Mouse (Mus musculus) forebrain, embryonic 15.5 days (tissue): ENCODE measurements around the gene Asic5. TPM values are rescaled to one million over a fixed set of nuclear protein-coding genes. Genes with fewer than 3 reads are reported as not detected.

Source experiments
- ATAC-seq: fragments of 200-750 bp; cut with Nextera tagmentation; replicated peaks from 2 replicates; pipeline ENCODE4 v1.8.0; 2017; ENCODE audit warnings: mild to moderate bottlenecking, moderate TSS enrichment, moderate library complexity
- H3K27ac ChIP-seq: fragments of 300-500 bp; sonication (generic); replicated peaks from 2 replicates; pipeline ENCODE4 v1.5.1; 2015; ENCODE audit warnings: mild to moderate bottlenecking, inconsistent platforms
- H3K27me3 ChIP-seq: fragments of 300-500 bp; sonication (generic); 2 replicates; pipeline ENCODE4 v1.6.1; 2015; ENCODE audit warnings: inconsistent platforms
- H3K36me3 ChIP-seq: fragments of 300-500 bp; sonication (generic); 2 replicates; pipeline ENCODE4 v1.6.1; 2015; ENCODE audit warnings: mild to moderate bottlenecking, inconsistent platforms
- H3K4me1 ChIP-seq: fragments of 300-500 bp; sonication (generic); 2 replicates; pipeline ENCODE4 v1.6.1; 2015; ENCODE audit warnings: inconsistent platforms
- H3K4me2 ChIP-seq: fragments of 300-500 bp; sonication (generic); replicated peaks from 2 replicates; pipeline ENCODE4 v1.6.1; 2015; ENCODE audit warnings: mild to moderate bottlenecking, inconsistent platforms
- H3K4me3 ChIP-seq: fragments of 300-500 bp; sonication (generic); 2 replicates; pipeline ENCODE4 v1.5.1; 2015; ENCODE audit warnings: mild to moderate bottlenecking, inconsistent platforms
- H3K9ac ChIP-seq: fragments of 300-500 bp; sonication (generic); replicated peaks from 2 replicates; pipeline ENCODE4 v1.6.1; 2015; ENCODE audit warnings: mild to moderate bottlenecking, inconsistent platforms
- H3K9me3 ChIP-seq: fragments of 300-500 bp; sonication (generic); 2 replicates; pipeline ENCODE4 v1.6.1; 2016; ENCODE audit warnings: inconsistent platforms
- WGBS: fragments of 180-500 bp; shearing (Covaris S2); methylation state at CpG from one replicate; pipeline ENCODE4 v1.1.7; 2015; ENCODE audit warnings: mixed read lengths; 5-methylcytosine and 5-hydroxymethylcytosine counted together
- polyA plus RNA-seq: library from polyadenylated mRNA; unstranded; fragments of >200 nt; fragmentation: Nextera tagmentation; extraction: Ambion mirVana; gene quantifications from 2 replicates; pipeline ENCODE4 v1.2.1, GENCODE M21; 2015

The Asic5 gene
- polyA plus RNA-seq, 1 experiment from 2014 or later = not detected

- no peak for ATAC-seq
- Histone ChIP-seq H3K27me3 (no peaks in the 10 kb centered on the region), H3K9me3 (no peaks in the 10 kb centered on the region), H3K36me3 (no peaks in the 10 kb centered on the region), H3K9ac (no peak within 1 kb of the TSS), H3K4me2 (no peak within 1 kb of the TSS), H3K4me1 (no peaks in the 10 kb centered on the region), H3K4me3 (no peak within 1 kb of the TSS), H3K27ac (no peak within 1 kb of the TSS)
These were observed 6.0 kb upstream of the Asic5 start, which contains the start of gene Tdo2 for GRCm38 (mm10) chr3:81976102-81976501. Gene Tdo2 (minus strand): TSS chr3:81976202.

- Histone ChIP-seq H3K9ac (no peak overlapping the region), H3K4me3 (no peak overlapping the region), H3K4me1 (no peaks in the 10 kb centered on the region), H3K27ac (no peak overlapping the region), H3K27me3 (no peaks in the 10 kb centered on the region), H3K36me3 (no peaks in the 10 kb centered on the region), H3K4me2 (no peak overlapping the region), H3K9me3 (no peaks in the 10 kb centered on the region)
- no peak for ATAC-seq
- WGBS = 91% methylated on average over 5 of the region's 5 CpGs
These were observed 514 bp upstream of the Asic5 start for GRCm38 (mm10) chr3:81981576-81981975.

- no peaks in the 10 kb centered on the region for H3K4me1 ChIP-seq
- no peak for ATAC-seq
- H3K36me3 ChIP-seq = no peaks in the 10 kb centered on the region
- H3K4me2 ChIP-seq = no peak overlapping the region
- H3K9ac ChIP-seq = no peak overlapping the region
- no peaks in the 10 kb centered on the region for H3K27me3 ChIP-seq
- WGBS = 75% methylated on average over 8 of the region's 8 CpGs
- H3K27ac ChIP-seq = no peak overlapping the region
- H3K4me3 ChIP-seq = no peak overlapping the region
- H3K9me3 ChIP-seq = no peaks in the 10 kb centered on the region
These were observed 1.2 kb downstream of the Asic5 start for GRCm38 (mm10) chr3:81983120-81983895.

- no peak overlapping the region for H3K9ac ChIP-seq
- no peaks in the 10 kb centered on the region for H3K9me3 ChIP-seq
- H3K27ac ChIP-seq = no peak overlapping the region
- no peaks in the 10 kb centered on the region for H3K4me1 ChIP-seq
- no peaks in the 10 kb centered on the region for H3K27me3 ChIP-seq
- no peak for ATAC-seq
- no peaks in the 10 kb centered on the region for H3K36me3 ChIP-seq
- H3K4me2 ChIP-seq = no peak overlapping the region
- no peak overlapping the region for H3K4me3 ChIP-seq
- WGBS = 40% methylated on average over 1 of the region's 1 CpGs
These were observed 3.0 kb downstream of the Asic5 start for GRCm38 (mm10) chr3:81985100-81985499.

- Histone ChIP-seq H3K27me3 (no peaks in the 10 kb centered on the region), H3K36me3 (no peaks in the 10 kb centered on the region), H3K4me1 (no peaks in the 10 kb centered on the region), H3K9me3 (no peaks in the 10 kb centered on the region), H3K4me2 (no peak overlapping the region), H3K9ac (no peak overlapping the region), H3K4me3 (no peak overlapping the region), H3K27ac (no peak overlapping the region)
- WGBS = 96% methylated on average over 2 of the region's 2 CpGs
- no peak for ATAC-seq
These were observed 4.0 kb downstream of the Asic5 start for GRCm38 (mm10) chr3:81986103-81986502.

- Histone ChIP-seq H3K9me3 (no peaks in the 10 kb centered on the region), H3K36me3 (no peaks in the 10 kb centered on the region), H3K4me2 (no peak overlapping the region), H3K27ac (no peak overlapping the region), H3K4me3 (no peak overlapping the region), H3K27me3 (no peaks in the 10 kb centered on the region), H3K9ac (no peak overlapping the region), H3K4me1 (no peaks in the 10 kb centered on the region)
- 91% methylated on average over 3 of the region's 3 CpGs for WGBS
- no peak for ATAC-seq
These were observed 5.5 kb downstream of the Asic5 start for GRCm38 (mm10) chr3:81987628-81988027.

- Histone ChIP-seq H3K4me1 (no peaks in the 10 kb centered on the region), H3K4me3 (no peak overlapping the region), H3K9me3 (no peaks in the 10 kb centered on the region), H3K4me2 (no peak overlapping the region), H3K27ac (no peak overlapping the region), H3K9ac (no peak overlapping the region), H3K36me3 (no peaks in the 10 kb centered on the region), H3K27me3 (no peaks in the 10 kb centered on the region)
- no peak for ATAC-seq
- WGBS = 56% methylated on average over 2 of the region's 2 CpGs
These were observed 7.6 kb downstream of the Asic5 start for GRCm38 (mm10) chr3:81989692-81990141.

- Histone ChIP-seq H3K9ac (no peak overlapping the region), H3K27ac (no peak overlapping the region), H3K4me2 (no peak overlapping the region), H3K4me3 (no peak overlapping the region), H3K27me3 (no peaks in the 10 kb centered on the region), H3K36me3 (no peaks in the 10 kb centered on the region), H3K9me3 (no peaks in the 10 kb centered on the region), H3K4me1 (no peaks in the 10 kb centered on the region)
- no peak for ATAC-seq
- WGBS = 65% methylated on average over 3 of the region's 3 CpGs
These were observed 8.4 kb downstream of the Asic5 start for GRCm38 (mm10) chr3:81990531-81990930.

GRCm38 (mm10) chr3:81995371-81995770 is 13.3 kb downstream of the Asic5 start:
- H3K36me3 ChIP-seq = no peaks in the 10 kb centered on the region
- 38% methylated on average over 4 of the region's 4 CpGs for WGBS
- H3K9ac ChIP-seq = no peak overlapping the region
- H3K9me3 ChIP-seq = no peaks in the 10 kb centered on the region
- H3K4me1 ChIP-seq = 0 out of 2 replicates have a peak, but pooled peaks cover 2% of the 10 kb centered on the region
- peak; percentile 29; the same call in 1 of the 2 replicates for ATAC-seq
- H3K4me2 ChIP-seq = no peak overlapping the region
- H3K4me3 ChIP-seq = no peak overlapping the region
- H3K27ac ChIP-seq = no peak overlapping the region
- H3K27me3 ChIP-seq = no peaks in the 10 kb centered on the region

GRCm38 (mm10) chr3:81995988-81996387 is 13.9 kb downstream of the Asic5 start:
- H3K4me3 ChIP-seq = no peak overlapping the region
- no peak overlapping the region for H3K9ac ChIP-seq
- H3K27ac ChIP-seq = no peak overlapping the region
- no peaks in the 10 kb centered on the region for H3K27me3 ChIP-seq
- H3K9me3 ChIP-seq = no peaks in the 10 kb centered on the region
- 0% methylated on average over 1 of the region's 1 CpGs for WGBS
- ATAC-seq = peak; percentile 68; the same call in 1 of the 2 replicates
- H3K4me2 ChIP-seq = no peak overlapping the region
- 0 out of 2 replicates have a peak, but pooled peaks cover 2% of the 10 kb centered on the region for H3K4me1 ChIP-seq
- no peaks in the 10 kb centered on the region for H3K36me3 ChIP-seq

GRCm38 (mm10) chr3:82007002-82007401 is 24.9 kb downstream of the Asic5 start:
- Histone ChIP-seq H3K4me2 (no peak overlapping the region), H3K4me3 (no peak overlapping the region), H3K27ac (no peak overlapping the region), H3K36me3 (no peaks in the 10 kb centered on the region), H3K4me1 (no peaks in the 10 kb centered on the region), H3K9me3 (no peaks in the 10 kb centered on the region), H3K27me3 (no peaks in the 10 kb centered on the region), H3K9ac (no peak overlapping the region)
- WGBS = 95% methylated on average over 1 of the region's 1 CpGs
- no peak for ATAC-seq

GRCm38 (mm10) chr3:82014148-82014703 is 32.1 kb downstream of the Asic5 start:
- 0 out of 2 replicates have a peak, but pooled peaks have one; percentile 73 for ATAC-seq
- Histone ChIP-seq H3K9me3 (no peaks in the 10 kb centered on the region), H3K9ac (no peak overlapping the region), H3K36me3 (no peaks in the 10 kb centered on the region), H3K27me3 (no peaks in the 10 kb centered on the region), H3K27ac (no peak overlapping the region), H3K4me1 (peaks cover 4% of the 10 kb centered on the region), H3K4me2 (no peak overlapping the region), H3K4me3 (no peak overlapping the region)
- 14% methylated on average over 7 of the region's 7 CpGs for WGBS
